Mouse (Mus musculus) A20 (cell line): ENCODE measurements at regions not wholly inside any gene's neighbourhood (a gene's known extent, or its start where the extent isn't known, plus 50 kb on each side); places are given as distances from the start of the nearest gene placed in this dataset.

Source experiments
- DNase-seq: peaks from one replicate; pipeline ENCODE4 v3.0.0-alpha.2; 2011; ENCODE audit warnings: low read depth, low spot score

- DNase-seq = no peak
Observed at GRCm38 (mm10) chr9:26383996-26384395, 349.5 kb upstream of the B3gat1 start.

GRCm38 (mm10) chr9:26398635-26399034, 334.9 kb upstream of the B3gat1 start:
- no peak for DNase-seq

- DNase-seq = no peak
Observed at GRCm38 (mm10) chr9:26422897-26423823, 310.4 kb upstream of the B3gat1 start.

- DNase-seq = no peak
Observed at GRCm38 (mm10) chr9:26435507-26435906, 298.0 kb upstream of the B3gat1 start.

- no peak for DNase-seq
Observed at GRCm38 (mm10) chr9:26437244-26437643, 296.3 kb upstream of the B3gat1 start.

- no peak for DNase-seq
Observed at GRCm38 (mm10) chr9:26453924-26454323, 279.6 kb upstream of the B3gat1 start.

GRCm38 (mm10) chr9:26461081-26461480, 272.4 kb upstream of the B3gat1 start:
- DNase-seq = no peak

GRCm38 (mm10) chr9:26470694-26471392, 262.7 kb upstream of the B3gat1 start:
- DNase-seq = no peak

- peak; percentile 75 for DNase-seq
Observed at GRCm38 (mm10) chr9:26476341-26476740, 257.2 kb upstream of the B3gat1 start.

- DNase-seq = no peak
Observed at GRCm38 (mm10) chr9:26480881-26481280, 252.6 kb upstream of the B3gat1 start.

- peak; percentile 22 for DNase-seq
Observed at GRCm38 (mm10) chr9:26481890-26482289, 251.6 kb upstream of the B3gat1 start.

- DNase-seq = no peak
Observed at GRCm38 (mm10) chr9:26493740-26494139, 239.8 kb upstream of the B3gat1 start.

- no peak for DNase-seq
Observed at GRCm38 (mm10) chr9:26502027-26502426, 231.5 kb upstream of the B3gat1 start.

GRCm38 (mm10) chr9:26505941-26506340, 227.6 kb upstream of the B3gat1 start:
- no peak for DNase-seq

GRCm38 (mm10) chr9:26518651-26519050, 214.9 kb upstream of the B3gat1 start:
- DNase-seq = no peak

- DNase-seq = no peak
Observed at GRCm38 (mm10) chr9:26519581-26520501, 213.7 kb upstream of the B3gat1 start.

- DNase-seq = no peak
Observed at GRCm38 (mm10) chr9:26524089-26524488, 209.4 kb upstream of the B3gat1 start.

- DNase-seq = no peak
Observed at GRCm38 (mm10) chr9:26528761-26529160, 204.8 kb upstream of the B3gat1 start.

GRCm38 (mm10) chr9:26539042-26539441, 194.5 kb upstream of the B3gat1 start:
- no peak for DNase-seq

- peak; percentile 43 for DNase-seq
Observed at GRCm38 (mm10) chr9:26548328-26548922, 185.1 kb upstream of the B3gat1 start.

- no peak for DNase-seq
Observed at GRCm38 (mm10) chr9:26549118-26549517, 184.4 kb upstream of the B3gat1 start.
